Mouse (Mus musculus): Measurements from ENCODE around the gene Gli3. TPM values are rescaled to one million over a fixed set of nuclear protein-coding genes. Genes with fewer than 3 reads are reported as not detected.

Gli3 gene
- total and polyA plus RNA-seq, 2 experiments from 2014 or later, result 1.9 to 8.1 TPM

DNA sequence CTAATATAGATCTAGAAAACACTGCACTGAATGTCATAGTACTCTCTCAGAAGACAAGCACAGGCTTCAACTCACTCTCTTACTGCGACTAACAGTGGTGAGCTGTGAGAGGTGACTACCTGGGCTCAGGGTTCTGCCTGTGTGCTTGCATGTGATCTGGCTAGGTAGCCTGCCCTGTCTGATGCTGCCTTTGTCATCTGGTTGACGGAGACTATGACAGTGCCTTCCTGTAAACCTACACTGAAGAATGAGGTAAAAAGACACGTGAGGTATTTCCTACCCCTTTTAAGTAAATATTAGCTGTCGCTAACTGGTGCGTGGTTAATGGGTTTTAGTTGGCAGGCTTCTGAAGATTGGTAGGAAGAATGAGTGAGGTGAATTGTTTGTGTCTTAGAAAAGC lies 74.2 kb downstream of the Gli3 start:
- Histone ChIP-seq H3K4me2 (ENCODE audit: low read depth, low read length) (no peak overlapping the region), H3K9me3 (replicated peaks; ENCODE audit: control insufficient read depth, low read length) (no peaks in the 10 kb centered on the region), H3K4me1 (ENCODE audit: control insufficient read depth, insufficient read depth) (no peaks in the 10 kb centered on the region), H3K9ac (replicated peaks; ENCODE audit: low read depth, low read length) (no peak overlapping the region), H3K27me3 (ENCODE audit: control insufficient read depth, insufficient read depth, low read length) (no peaks in the 10 kb centered on the region), H3K27ac (ENCODE audit: low read depth) (no peak overlapping the region), H3K4me3 (ENCODE audit: low read depth, low read length) (no peak overlapping the region), H3K36me3 (replicated peaks; ENCODE audit: control insufficient read depth, insufficient read depth, low read length) (no peaks in the 10 kb centered on the region)
- TF ChIP-seq CTCF (IDR thresholded peaks at IDR 0.05; ENCODE audit: low read depth) (no peak), EP300 (IDR thresholded peaks at IDR 0.05; ENCODE audit: low read depth) (no peak)
- 70% methylated on average over 5 of the region's 5 CpGs for WGBS
- DNase-seq (ENCODE audit: low spot score) (no peak), ATAC-seq (ENCODE audit: insufficient read depth, low read depth) (no peak)

DNA sequence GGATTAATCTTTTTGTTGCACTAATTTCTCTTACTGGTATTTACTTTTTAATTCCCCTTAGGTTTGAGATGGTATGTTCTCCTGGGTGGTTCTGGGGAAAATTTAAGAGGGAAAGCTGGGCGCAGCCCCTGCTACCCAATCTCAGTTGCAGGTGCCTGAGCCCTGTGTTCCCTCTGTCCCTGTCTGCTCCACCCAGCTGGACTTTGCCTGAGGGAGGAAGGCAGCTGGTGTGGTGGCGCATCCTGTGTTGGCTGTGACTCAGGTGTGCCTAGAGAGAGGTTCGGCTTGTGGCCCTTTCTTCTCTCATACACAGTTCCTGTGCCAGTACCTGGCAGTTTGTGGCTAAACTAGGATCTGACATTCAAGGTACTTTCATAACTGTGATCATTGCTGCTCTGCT lies 74.6 kb downstream of the Gli3 start:
- ATAC-seq (ENCODE audit: insufficient read depth, low read depth), result no peak
- no peaks in the 10 kb centered on the region for H3K4me1 ChIP-seq (ENCODE audit: control insufficient read depth, insufficient read depth)

DNA sequence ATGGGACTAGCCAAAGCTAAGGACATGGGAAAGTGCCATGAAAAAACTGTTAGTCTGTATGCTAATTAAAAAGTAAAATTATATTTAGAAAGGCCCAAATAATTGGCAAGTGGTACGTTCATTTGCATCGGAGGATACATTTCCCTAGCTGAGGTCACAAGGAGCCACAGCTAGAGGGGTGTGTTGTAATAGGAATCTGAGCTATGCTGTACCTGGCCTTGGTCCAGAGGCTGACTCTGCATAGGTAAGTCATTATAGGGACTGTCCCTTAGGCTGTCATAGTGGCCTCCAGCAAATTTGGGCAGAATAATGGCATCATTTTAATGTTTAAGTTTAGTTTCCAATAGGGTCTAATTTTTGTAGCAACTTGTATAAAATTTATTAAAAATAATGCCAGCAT lies 75.4 kb downstream of the Gli3 start:
- 33% methylated on average over 2 of the region's 2 CpGs for WGBS
- H3K4me1 ChIP-seq (ENCODE audit: control insufficient read depth, insufficient read depth), result no peaks in the 10 kb centered on the region
- no peak overlapping the region for H3K4me3 ChIP-seq (ENCODE audit: low read depth, low read length)
- DNase-seq (ENCODE audit: low spot score) (no peak), ATAC-seq (ENCODE audit: insufficient read depth, low read depth) (no peak)
- H3K36me3 ChIP-seq (replicated peaks; ENCODE audit: control insufficient read depth, insufficient read depth, low read length), result no peaks in the 10 kb centered on the region
- H3K9me3 ChIP-seq (replicated peaks; ENCODE audit: control insufficient read depth, low read length), result no peaks in the 10 kb centered on the region
- H3K27me3 ChIP-seq (ENCODE audit: control insufficient read depth, insufficient read depth, low read length), result no peaks in the 10 kb centered on the region
- H3K4me2 ChIP-seq (ENCODE audit: low read depth, low read length), result no peak overlapping the region
- TF ChIP-seq CTCF (IDR thresholded peaks at IDR 0.05; ENCODE audit: low read depth), result 0 out of 2 replicates have a peak, but pooled peaks have one; percentile 2
- TF ChIP-seq EP300 (IDR thresholded peaks at IDR 0.05; ENCODE audit: low read depth), result no peak
- H3K27ac ChIP-seq (ENCODE audit: low read depth), result no peak overlapping the region
- H3K9ac ChIP-seq (replicated peaks; ENCODE audit: low read depth, low read length), result no peak overlapping the region

More for the DNA sequence above, 74.6 kb downstream of the Gli3 start:
- H3K27ac ChIP-seq (ENCODE audit: low read depth), result no peak overlapping the region
- no peaks in the 10 kb centered on the region for H3K27me3 ChIP-seq (ENCODE audit: control insufficient read depth, insufficient read depth, low read length)
- no peak for TF ChIP-seq CTCF (IDR thresholded peaks at IDR 0.05; ENCODE audit: low read depth)
- TF ChIP-seq EP300 (IDR thresholded peaks at IDR 0.05; ENCODE audit: low read depth), result no peak
- 80% methylated on average over 3 of the region's 3 CpGs for WGBS
- no peak overlapping the region for H3K4me2 ChIP-seq (ENCODE audit: low read depth, low read length)
- H3K9me3 ChIP-seq (replicated peaks; ENCODE audit: control insufficient read depth, low read length), result no peaks in the 10 kb centered on the region
- no peak overlapping the region for H3K4me3 ChIP-seq (ENCODE audit: low read depth, low read length)
- no peaks in the 10 kb centered on the region for H3K36me3 ChIP-seq (replicated peaks; ENCODE audit: control insufficient read depth, insufficient read depth, low read length)
- no peak for DNase-seq (ENCODE audit: low spot score)
- H3K9ac ChIP-seq (replicated peaks; ENCODE audit: low read depth, low read length), result no peak overlapping the region

DNA sequence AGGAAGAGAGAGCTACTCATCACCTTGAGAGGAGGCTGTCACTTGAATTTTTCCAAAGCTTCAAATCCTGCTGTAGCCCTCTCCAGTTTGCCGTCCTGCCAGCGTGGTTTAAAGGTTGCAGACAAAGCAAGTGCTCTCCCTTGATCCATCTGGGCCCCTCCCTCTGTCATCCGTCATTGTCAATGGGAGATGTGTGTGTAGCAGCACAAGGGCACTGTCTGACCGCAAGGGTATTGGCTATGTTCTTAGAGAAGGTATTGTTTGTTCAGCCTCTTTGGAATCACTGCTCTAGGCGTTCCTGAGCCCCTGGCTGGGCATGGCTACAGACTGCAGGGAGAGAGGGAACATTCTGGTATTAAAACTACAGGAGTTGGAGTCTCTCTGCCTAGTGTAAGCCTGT lies 79.0 kb downstream of the Gli3 start:
- ATAC-seq (ENCODE audit: insufficient read depth, low read depth), result no peak

DNA sequence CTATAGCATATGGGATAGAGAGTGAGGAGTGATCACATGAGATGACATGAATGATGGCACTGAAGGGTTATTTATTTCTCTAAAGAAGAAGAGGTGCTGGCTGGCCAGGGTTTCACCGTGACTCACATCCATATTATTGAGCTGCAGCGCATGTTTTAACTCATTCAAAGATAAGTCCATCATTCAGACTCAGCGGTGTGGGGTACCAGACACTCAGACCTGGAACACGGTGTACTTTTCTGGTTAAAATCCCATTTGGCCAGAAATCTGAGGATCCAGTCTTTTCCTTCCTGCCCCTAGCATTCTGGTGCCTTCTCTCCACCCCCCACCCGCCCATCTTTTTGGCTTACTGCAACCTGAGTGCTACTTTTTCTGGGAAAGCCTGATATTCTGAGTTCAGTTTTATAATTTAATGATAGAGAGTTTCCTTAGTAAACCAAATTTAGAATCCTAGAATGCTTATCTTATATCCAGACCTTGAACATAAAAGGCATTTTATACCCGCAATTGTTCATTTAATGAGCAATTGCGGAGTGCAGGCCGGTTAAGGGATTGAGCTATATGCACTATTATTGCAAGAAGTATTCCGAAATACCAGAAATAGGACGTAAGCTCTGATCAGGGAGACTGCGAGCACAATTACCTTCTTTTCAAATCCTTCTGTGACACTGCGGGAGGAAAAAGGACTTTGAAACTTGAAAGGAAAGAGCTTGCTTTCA lies 80.3 kb downstream of the Gli3 start:
- DNase-seq (ENCODE audit: low spot score), result no peak
- WGBS, result 80% methylated on average over 12 of the region's 12 CpGs
- TF ChIP-seq CTCF (IDR thresholded peaks at IDR 0.05; ENCODE audit: low read depth), result no peak
- TF ChIP-seq EP300 (IDR thresholded peaks at IDR 0.05; ENCODE audit: low read depth), result no peak
- no peaks in the 10 kb centered on the region for H3K4me1 ChIP-seq (ENCODE audit: control insufficient read depth, insufficient read depth)
- no peak overlapping the region for H3K27ac ChIP-seq (ENCODE audit: low read depth)
- no peaks in the 10 kb centered on the region for H3K9me3 ChIP-seq (replicated peaks; ENCODE audit: control insufficient read depth, low read length)
- H3K9ac ChIP-seq (replicated peaks; ENCODE audit: low read depth, low read length), result no peak overlapping the region
- H3K27me3 ChIP-seq (ENCODE audit: control insufficient read depth, insufficient read depth, low read length), result no peaks in the 10 kb centered on the region
- no peak overlapping the region for H3K4me3 ChIP-seq (ENCODE audit: low read depth, low read length)
- no peaks in the 10 kb centered on the region for H3K36me3 ChIP-seq (replicated peaks; ENCODE audit: control insufficient read depth, insufficient read depth, low read length)
- H3K4me2 ChIP-seq (ENCODE audit: low read depth, low read length), result no peak overlapping the region
- no peak for ATAC-seq (ENCODE audit: insufficient read depth, low read depth)

More for the DNA sequence above, 79.0 kb downstream of the Gli3 start:
- DNase-seq (ENCODE audit: low spot score), result no peak
- WGBS, result 33% methylated on average over 5 of the region's 5 CpGs
- Histone ChIP-seq H3K36me3 (replicated peaks; ENCODE audit: control insufficient read depth, insufficient read depth, low read length) (no peaks in the 10 kb centered on the region), H3K4me3 (ENCODE audit: low read depth, low read length) (no peak overlapping the region), H3K9ac (replicated peaks; ENCODE audit: low read depth, low read length) (no peak overlapping the region), H3K27me3 (ENCODE audit: control insufficient read depth, insufficient read depth, low read length) (no peaks in the 10 kb centered on the region), H3K9me3 (replicated peaks; ENCODE audit: control insufficient read depth, low read length) (no peaks in the 10 kb centered on the region), H3K27ac (ENCODE audit: low read depth) (no peak overlapping the region), H3K4me2 (ENCODE audit: low read depth, low read length) (no peak overlapping the region), H3K4me1 (ENCODE audit: control insufficient read depth, insufficient read depth) (no peaks in the 10 kb centered on the region)
- no peak for TF ChIP-seq CTCF (IDR thresholded peaks at IDR 0.05; ENCODE audit: low read depth)
- TF ChIP-seq EP300 (IDR thresholded peaks at IDR 0.05; ENCODE audit: low read depth), result no peak
